Mouse (Mus musculus) hindbrain, postnatal 0 days (tissue): ENCODE measurements at regions not wholly inside any gene's neighbourhood (a gene's known extent, or its start where the extent isn't known, plus 50 kb on each side); places are given as distances from the start of the nearest gene placed in this dataset.

Experiments
- ATAC-seq: fragments of 200-750 bp; cut with Nextera tagmentation; 2 replicates; pipeline ENCODE4 v1.8.0; 2017; ENCODE audit warnings: mild to moderate bottlenecking, moderate TSS enrichment, moderate library complexity
- DNase-seq: peaks from one replicate; pipeline ENCODE4 v3.0.0-alpha.2; 2015; ENCODE audit warnings: low spot score
- H3K27ac ChIP-seq: fragments of 300-500 bp; sonication (generic); 2 replicates; pipeline ENCODE4 v1.5.1; 2014; ENCODE audit warnings: mild to moderate bottlenecking
- H3K27me3 ChIP-seq: fragments of 300-500 bp; sonication (generic); 2 replicates; pipeline ENCODE4 v1.6.1; 2014; ENCODE audit warnings: low read length, mixed read lengths; ENCODE audit not compliant: insufficient read depth
- H3K36me3 ChIP-seq: fragments of 300-500 bp; sonication (generic); 2 replicates; pipeline ENCODE4 v1.6.1; 2014; ENCODE audit warnings: low read length, mixed read lengths; ENCODE audit not compliant: insufficient read depth
- H3K4me1 ChIP-seq: fragments of 300-500 bp; sonication (generic); 2 replicates; pipeline ENCODE4 v1.6.1; 2014; ENCODE audit warnings: antibody characterized with exemption, low read length, mixed read lengths; ENCODE audit not compliant: insufficient read depth
- H3K4me2 ChIP-seq: fragments of 300-500 bp; sonication (generic); 2 replicates; pipeline ENCODE4 v1.6.1; 2014; ENCODE audit warnings: low read depth, mild to moderate bottlenecking, low read length, moderate library complexity, mixed read lengths
- H3K4me3 ChIP-seq: fragments of 300-500 bp; sonication (generic); 2 replicates; pipeline ENCODE4 v1.5.1; 2014; ENCODE audit warnings: low read length
- H3K9ac ChIP-seq: fragments of 300-500 bp; sonication (generic); replicated peaks from 2 replicates; pipeline ENCODE4 v1.6.1; 2014; ENCODE audit warnings: mild to moderate bottlenecking, low read length, moderate library complexity, mixed read lengths
- H3K9me3 ChIP-seq: fragments of 300-500 bp; sonication (generic); 2 replicates; pipeline ENCODE4 v1.6.1; 2016; ENCODE audit warnings: low read length, mixed read lengths
- CTCF ChIP-seq: IDR thresholded peaks from 2 replicates; pipeline ENCODE4 v1.5.1; 2016; ENCODE audit warnings: antibody characterized with exemption, control low read depth, low read depth
- WGBS: fragments of 180-500 bp; shearing (Covaris S2); extraction: QIAGEN DNeasy Blood & Tissue Kit; methylation state at CpG from one replicate; pipeline ENCODE4 v1.1.7; 2014; 5-methylcytosine and 5-hydroxymethylcytosine counted together

DNA sequence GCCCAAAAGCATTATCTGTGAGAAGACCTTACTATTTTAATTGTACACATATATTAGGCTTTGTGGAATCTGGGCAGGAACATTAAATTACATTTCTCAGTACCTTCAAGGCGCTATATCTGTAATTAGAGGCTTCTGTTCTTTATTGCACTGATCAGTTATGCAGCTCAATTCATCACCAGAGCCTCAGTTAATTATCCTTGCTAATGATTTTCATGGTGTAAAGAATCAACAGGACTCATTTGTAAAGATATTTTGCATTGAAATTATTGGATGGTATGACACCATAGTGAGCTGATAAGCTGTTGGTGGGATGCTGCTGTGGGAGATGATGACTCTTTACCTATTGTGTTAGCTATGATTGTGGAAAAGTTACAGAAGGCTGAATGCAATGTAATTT lies 1490.9 kb upstream of the Slc39a10 start:
- no peaks in the 10 kb centered on the region for H3K4me1 ChIP-seq
- no peak for ATAC-seq

DNA sequence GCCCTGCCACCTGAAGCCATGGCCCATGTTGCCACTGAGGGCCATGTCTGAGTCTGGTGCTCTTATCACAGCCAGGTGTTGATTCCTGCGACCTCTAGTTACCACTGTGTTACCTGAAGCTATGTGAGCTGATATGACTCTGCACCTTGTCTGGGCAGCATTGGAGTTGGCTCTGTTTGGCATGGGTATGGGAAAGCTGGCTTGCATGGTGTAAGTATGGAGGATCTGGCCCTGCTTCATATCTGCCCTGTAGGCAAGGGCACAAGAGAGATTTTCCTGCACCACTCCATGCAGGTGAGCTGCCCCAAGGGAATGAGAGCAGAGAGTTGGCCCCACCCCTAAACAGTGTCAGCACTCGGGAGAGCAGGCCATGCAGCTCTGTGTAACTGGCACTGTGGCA lies 1487.5 kb upstream of the Slc39a10 start:
- no peak overlapping the region for H3K4me2 ChIP-seq
- no peak for DNase-seq
- TF ChIP-seq CTCF: no peak
- WGBS: 89% methylated on average over 2 of the region's 2 CpGs
- H3K36me3 ChIP-seq: no peaks in the 10 kb centered on the region
- H3K27me3 ChIP-seq: no peaks in the 10 kb centered on the region
- H3K4me3 ChIP-seq: no peak overlapping the region
- no peaks in the 10 kb centered on the region for H3K4me1 ChIP-seq
- no peak overlapping the region for H3K9ac ChIP-seq
- no peaks in the 10 kb centered on the region for H3K9me3 ChIP-seq
- no peak overlapping the region for H3K27ac ChIP-seq
- ATAC-seq: no peak

More for the DNA sequence above, 1490.9 kb upstream of the Slc39a10 start:
- no peaks in the 10 kb centered on the region for H3K36me3 ChIP-seq
- no peak overlapping the region for H3K9ac ChIP-seq
- no peak for TF ChIP-seq CTCF
- H3K27ac ChIP-seq: no peak overlapping the region
- H3K27me3 ChIP-seq: no peaks in the 10 kb centered on the region
- peak; percentile 1 for DNase-seq
- H3K9me3 ChIP-seq: no peaks in the 10 kb centered on the region
- no peak overlapping the region for H3K4me2 ChIP-seq
- 78% methylated on average over 1 of the region's 1 CpGs for WGBS
- no peak overlapping the region for H3K4me3 ChIP-seq

DNA sequence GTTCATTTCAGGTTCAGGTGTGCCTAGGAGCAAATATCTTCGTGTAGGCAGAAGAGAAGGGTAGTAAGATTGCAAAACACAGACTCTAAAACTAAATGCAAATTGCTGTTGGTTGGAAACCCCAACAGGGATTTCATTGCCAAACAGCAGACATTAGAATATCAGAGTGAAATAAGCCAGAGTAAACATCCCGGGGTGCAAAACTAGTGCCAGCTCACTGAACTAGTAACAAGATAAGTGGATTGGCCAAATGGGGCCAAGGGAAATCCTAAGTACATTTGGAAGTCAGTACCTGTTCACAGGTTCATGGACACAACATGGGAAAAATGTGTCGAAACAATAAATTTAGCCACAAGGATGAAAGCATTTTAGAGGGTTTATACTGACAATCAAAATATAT lies 1458.8 kb upstream of the Slc39a10 start:
- no peak overlapping the region for H3K9ac ChIP-seq
- H3K27me3 ChIP-seq: no peaks in the 10 kb centered on the region
- no peak overlapping the region for H3K4me2 ChIP-seq
- no peaks in the 10 kb centered on the region for H3K9me3 ChIP-seq
- DNase-seq: peak; percentile 10
- no peak for TF ChIP-seq CTCF
- H3K36me3 ChIP-seq: no peaks in the 10 kb centered on the region
- H3K27ac ChIP-seq: no peak overlapping the region
- no peaks in the 10 kb centered on the region for H3K4me1 ChIP-seq
- ATAC-seq: no peak
- 63% methylated on average over 3 of the region's 3 CpGs for WGBS
- no peak overlapping the region for H3K4me3 ChIP-seq

DNA sequence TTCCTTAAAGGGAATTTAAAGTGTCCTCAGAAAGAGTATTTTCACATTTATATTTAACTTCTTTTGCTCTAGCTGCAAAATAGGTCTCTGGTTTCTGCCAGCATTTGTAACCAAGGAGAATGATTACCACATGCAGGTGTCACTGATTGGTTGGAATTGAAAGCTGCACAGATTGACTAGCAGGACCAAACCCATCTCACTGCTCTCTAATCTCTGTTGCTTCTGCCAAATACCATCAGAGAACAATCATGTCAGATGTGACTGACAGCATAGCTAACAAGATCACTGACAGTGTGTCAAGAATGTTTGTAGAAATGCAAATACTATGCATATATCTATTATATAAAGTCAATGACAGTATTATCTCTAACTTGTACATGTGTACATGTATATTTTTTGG lies 1450.3 kb upstream of the Slc39a10 start:
- Histone ChIP-seq H3K4me2 (no peak overlapping the region), H3K9me3 (no peaks in the 10 kb centered on the region), H3K36me3 (no peaks in the 10 kb centered on the region), H3K9ac (no peak overlapping the region), H3K27me3 (no peaks in the 10 kb centered on the region), H3K4me3 (no peak overlapping the region), H3K4me1 (no peaks in the 10 kb centered on the region), H3K27ac (no peak overlapping the region)
- DNase-seq (no peak), ATAC-seq (no peak)
- no peak for TF ChIP-seq CTCF
